Mouse (Mus musculus) liver, adult 2 months (tissue): Measurements from ENCODE around the gene Wnt2.

Source experiments
- CTCF ChIP-seq: fragments of 200-500 bp; IDR thresholded peaks from 2 replicates; pipeline ENCODE4 v1.5.1; 2011; ENCODE audit warnings: low read depth, low read length, control low read depth
- POLR2A ChIP-seq: fragments of 200-500 bp; IDR thresholded peaks from 2 replicates; pipeline ENCODE4 v1.6.1; 2011; ENCODE audit warnings: low read length, control low read depth; ENCODE audit not compliant: insufficient read depth; ENCODE audit errors: extremely low read depth

- TF ChIP-seq CTCF, result no peak
- TF ChIP-seq POLR2A, result no peak
Measured at GRCm38 (mm10) chr6:18043172-18043571, 12.8 kb upstream of the Wnt2 start.
